Mouse (Mus musculus) midbrain, embryonic 16.5 days (tissue): ENCODE data around the gene Chl1. TPM values are rescaled to one million over a fixed set of nuclear protein-coding genes. Genes with fewer than 3 reads are reported as not detected.

ENCODE experiments used
- ATAC-seq: fragments of 200-750 bp; cut with Nextera tagmentation; 2 replicates; pipeline ENCODE4 v1.8.0; 2017; ENCODE audit warnings: moderate TSS enrichment
- H3K27ac ChIP-seq: fragments of 300-500 bp; sonication (generic); 2 replicates; pipeline ENCODE4 v1.5.1; 2014; ENCODE audit warnings: mild to moderate bottlenecking, low read length, mixed read lengths
- H3K27me3 ChIP-seq: fragments of 300-500 bp; sonication (generic); 2 replicates; pipeline ENCODE4 v1.6.1; 2014; ENCODE audit warnings: low read depth, low read length, mixed read lengths; ENCODE audit not compliant: control insufficient read depth, insufficient read depth
- H3K36me3 ChIP-seq: fragments of 300-500 bp; sonication (generic); 2 replicates; pipeline ENCODE4 v1.6.1; 2014; ENCODE audit warnings: mild to moderate bottlenecking, low read length, moderate library complexity, mixed read lengths; ENCODE audit not compliant: control insufficient read depth, insufficient read depth
- H3K4me1 ChIP-seq: fragments of 300-500 bp; sonication (generic); 2 replicates; pipeline ENCODE4 v1.6.1; 2014; ENCODE audit warnings: mild to moderate bottlenecking, low read length, mixed read lengths; ENCODE audit not compliant: control insufficient read depth, insufficient read depth
- H3K4me2 ChIP-seq: fragments of 300-500 bp; sonication (generic); 2 replicates; pipeline ENCODE4 v1.6.1; 2014; ENCODE audit warnings: mild to moderate bottlenecking, low read length, mixed read lengths
- H3K4me3 ChIP-seq: fragments of 300-500 bp; sonication (generic); 2 replicates; pipeline ENCODE4 v1.5.1; 2014; ENCODE audit warnings: low read depth, mild to moderate bottlenecking, low read length, moderate library complexity, mixed read lengths
- H3K9ac ChIP-seq: fragments of 300-500 bp; sonication (generic); 2 replicates; pipeline ENCODE4 v1.6.1; 2014; ENCODE audit warnings: low read depth, low read length, mixed read lengths
- H3K9me3 ChIP-seq: fragments of 300-500 bp; sonication (generic); replicated peaks from 2 replicates; pipeline ENCODE4 v1.6.1; 2014; ENCODE audit warnings: mild to moderate bottlenecking, low read length, mixed read lengths; ENCODE audit not compliant: control insufficient read depth, poor library complexity, severe bottlenecking
- WGBS: fragments of 180-500 bp; shearing (Covaris S2); extraction: QIAGEN DNeasy Blood & Tissue Kit; methylation state at CpG from one replicate; pipeline ENCODE4 v1.1.7; 2014; 5-methylcytosine and 5-hydroxymethylcytosine counted together
- polyA plus RNA-seq: library from polyadenylated mRNA; unstranded; fragments of >200 nt; fragmentation: Nextera tagmentation; extraction: Ambion mirVana; gene quantifications from 2 replicates; pipeline ENCODE4 v1.2.1, GENCODE M21; 2015

Gene Chl1
- polyA plus RNA-seq, 1 experiment from 2014 or later = 202 TPM

- Histone ChIP-seq H3K27me3 (no peaks in the 10 kb centered on the region), H3K4me1 (0 out of 2 replicates have a peak, but pooled peaks cover 2% of the 10 kb centered on the region), H3K9ac (no peak overlapping the region), H3K36me3 (peaks cover 18% of the 10 kb centered on the region), H3K4me3 (no peak overlapping the region), H3K27ac (no peak overlapping the region), H3K4me2 (no peak overlapping the region), H3K9me3 (no peaks in the 10 kb centered on the region)
- no peak for ATAC-seq
- WGBS = 91% methylated on average over 3 of the region's 3 CpGs
These were observed 162.7 kb downstream of the Chl1 start for GRCm38 (mm10) chr6:103673111-103673510.

DNA sequence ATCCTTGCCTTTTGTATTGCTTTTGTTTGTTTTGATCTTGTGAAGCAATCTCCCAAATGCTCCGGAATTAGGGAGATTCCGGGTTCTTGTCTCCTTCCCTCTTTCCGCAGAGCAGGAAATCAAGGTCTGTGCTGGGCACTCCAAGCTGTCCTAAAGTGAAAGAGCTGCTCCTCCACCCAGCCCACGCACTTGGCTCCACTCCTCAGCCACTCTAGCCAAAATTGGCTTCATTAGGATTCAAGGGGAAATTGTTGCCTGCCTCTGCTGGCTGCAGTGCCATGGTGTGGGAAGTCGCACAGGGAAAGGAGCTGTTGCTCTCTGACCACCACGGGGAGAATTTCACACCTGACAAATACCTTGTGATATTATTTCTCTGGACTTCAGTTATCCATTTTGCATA lies 163.9 kb downstream of the Chl1 start:
- ATAC-seq = 0 out of 2 replicates have a peak, but pooled peaks have one; percentile 58

DNA sequence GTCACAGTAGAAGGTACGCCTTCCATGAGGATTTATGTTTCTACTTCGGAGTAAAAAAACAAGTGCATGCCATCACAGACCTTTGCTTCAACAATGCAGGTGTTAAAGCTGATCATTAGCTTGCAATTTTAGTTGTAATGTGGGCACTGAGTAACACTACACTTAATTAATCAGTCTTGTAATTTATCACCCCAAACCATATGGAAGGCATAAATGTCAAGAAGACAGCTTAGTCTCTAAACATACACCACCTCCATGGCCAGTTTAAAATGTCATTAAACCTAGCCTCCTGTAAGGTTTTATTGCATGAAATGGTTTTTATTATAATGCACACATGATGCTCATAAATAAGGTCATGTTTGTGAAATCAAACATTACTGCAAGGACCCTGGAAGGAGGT lies 164.8 kb downstream of the Chl1 start:
- H3K4me2 ChIP-seq = no peak overlapping the region
- H3K9me3 ChIP-seq = no peaks in the 10 kb centered on the region
- peaks cover 14% of the 10 kb centered on the region for H3K36me3 ChIP-seq
- H3K4me3 ChIP-seq = no peak overlapping the region
- 96% methylated on average over 2 of the region's 2 CpGs for WGBS
- 0 out of 2 replicates have a peak, but pooled peaks cover 2% of the 10 kb centered on the region for H3K4me1 ChIP-seq
- no peaks in the 10 kb centered on the region for H3K27me3 ChIP-seq
- H3K27ac ChIP-seq = no peak overlapping the region
- no peak overlapping the region for H3K9ac ChIP-seq
- no peak for ATAC-seq

More for the DNA sequence above, 163.9 kb downstream of the Chl1 start:
- no peak overlapping the region for H3K4me2 ChIP-seq
- 0 out of 2 replicates have a peak, but pooled peaks cover 2% of the 10 kb centered on the region for H3K4me1 ChIP-seq
- no peaks in the 10 kb centered on the region for H3K27me3 ChIP-seq
- H3K9ac ChIP-seq = no peak overlapping the region
- H3K36me3 ChIP-seq = peaks cover 17% of the 10 kb centered on the region
- WGBS = 50% methylated on average over 6 of the region's 6 CpGs
- 0 out of 2 replicates have a peak overlapping the region, but pooled peaks have one; percentile 7 for H3K27ac ChIP-seq
- H3K4me3 ChIP-seq = no peak overlapping the region
- no peaks in the 10 kb centered on the region for H3K9me3 ChIP-seq

DNA sequence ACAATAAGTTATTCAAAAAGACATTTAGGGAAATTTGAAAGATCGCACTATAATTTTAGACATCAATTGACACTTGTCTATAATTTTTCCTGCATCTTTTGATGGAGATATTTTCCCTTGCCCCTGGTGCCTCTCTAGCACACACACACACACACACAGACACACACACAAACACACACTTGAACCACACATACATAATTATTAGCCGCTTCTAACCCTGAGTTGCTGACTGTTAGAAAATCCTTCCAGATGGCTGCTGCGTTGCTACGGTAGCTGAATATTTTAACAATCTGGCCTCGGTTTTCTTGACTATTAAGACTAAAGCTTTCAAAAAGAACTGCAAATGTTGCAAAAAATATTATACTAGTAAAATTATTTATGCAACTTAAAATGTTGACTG lies 166.3 kb downstream of the Chl1 start:
- Histone ChIP-seq H3K4me2 (no peak overlapping the region), H3K9ac (no peak overlapping the region), H3K36me3 (peaks cover 10% of the 10 kb centered on the region), H3K4me1 (0 out of 2 replicates have a peak, but pooled peaks cover 2% of the 10 kb centered on the region), H3K4me3 (no peak overlapping the region), H3K27me3 (no peaks in the 10 kb centered on the region), H3K9me3 (no peaks in the 10 kb centered on the region), H3K27ac (no peak overlapping the region)
- WGBS = 34% methylated on average over 5 of the region's 5 CpGs
- 0 out of 2 replicates have a peak, but pooled peaks have one; percentile 58 for ATAC-seq

DNA sequence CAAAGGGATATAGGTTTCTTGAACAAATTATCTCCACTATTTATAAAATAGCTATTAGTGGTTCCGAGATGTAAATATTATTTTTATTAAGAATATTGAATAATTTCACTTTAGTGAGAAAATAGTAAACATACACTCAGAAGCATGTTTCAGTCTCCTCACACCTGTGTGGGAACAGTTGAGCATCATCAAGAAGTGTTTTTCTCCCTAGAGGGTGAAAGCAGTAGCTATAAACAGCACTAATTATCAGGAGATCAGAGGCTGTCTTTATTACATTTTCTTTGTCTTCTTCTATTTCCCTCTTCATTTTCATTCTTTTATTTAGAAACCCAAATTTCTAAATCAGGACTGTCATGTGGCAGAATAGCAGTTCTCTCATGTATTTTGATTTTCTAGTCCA lies 166.7 kb downstream of the Chl1 start:
- WGBS = 91% methylated on average over 1 of the region's 1 CpGs
- H3K9ac ChIP-seq = no peak overlapping the region
- no peaks in the 10 kb centered on the region for H3K9me3 ChIP-seq
- no peak overlapping the region for H3K4me2 ChIP-seq
- 0 out of 2 replicates have a peak, but pooled peaks cover 2% of the 10 kb centered on the region for H3K4me1 ChIP-seq
- no peak overlapping the region for H3K27ac ChIP-seq
- no peaks in the 10 kb centered on the region for H3K27me3 ChIP-seq
- peaks cover 8% of the 10 kb centered on the region for H3K36me3 ChIP-seq
- H3K4me3 ChIP-seq = no peak overlapping the region
- no peak for ATAC-seq

DNA sequence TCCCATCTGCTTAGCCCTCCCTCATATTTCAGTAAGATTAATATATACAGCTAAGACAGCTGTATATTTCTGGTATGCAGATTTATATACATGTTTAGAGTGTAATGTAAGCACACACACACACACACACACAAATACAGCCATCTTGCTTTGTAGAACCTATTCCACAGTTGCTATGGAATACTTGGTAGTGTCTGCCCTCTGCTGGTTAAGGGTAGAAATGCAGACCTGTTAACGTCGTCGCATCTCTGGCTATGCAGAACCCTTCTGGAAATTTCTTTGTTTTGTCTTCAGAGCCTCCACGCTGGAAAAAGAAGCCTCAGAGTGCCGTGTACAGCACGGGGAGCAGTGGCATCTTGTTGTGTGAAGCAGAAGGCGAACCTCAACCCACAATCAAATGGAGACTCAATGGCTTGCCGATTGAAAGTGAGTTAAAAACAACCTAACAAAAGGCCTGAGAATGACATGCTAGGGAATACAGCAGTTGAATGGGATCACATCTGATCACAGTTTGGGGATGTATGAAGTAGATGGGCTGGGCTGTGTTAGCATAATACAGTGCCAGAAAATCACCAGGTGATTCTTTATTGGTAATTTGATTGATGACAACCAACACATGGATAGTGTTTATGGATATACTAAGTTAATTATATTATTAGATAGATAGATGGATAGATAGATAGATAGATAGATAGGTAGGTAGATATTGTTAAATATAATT lies 172.6 kb downstream of the Chl1 start:
- H3K9ac ChIP-seq = peak overlapping the region; percentile 42
- peak; percentile 83 for ATAC-seq
- H3K27ac ChIP-seq = peak overlapping the region; percentile 57; the same call in 1 of the 2 replicates
- peaks cover 10% of the 10 kb centered on the region for H3K36me3 ChIP-seq
- no peaks in the 10 kb centered on the region for H3K9me3 ChIP-seq
- no peaks in the 10 kb centered on the region for H3K27me3 ChIP-seq
- 0 out of 2 replicates have a peak, but pooled peaks cover 2% of the 10 kb centered on the region for H3K4me1 ChIP-seq
- H3K4me2 ChIP-seq = no peak overlapping the region
- H3K4me3 ChIP-seq = no peak overlapping the region
- 16% methylated on average over 8 of the region's 8 CpGs for WGBS

DNA sequence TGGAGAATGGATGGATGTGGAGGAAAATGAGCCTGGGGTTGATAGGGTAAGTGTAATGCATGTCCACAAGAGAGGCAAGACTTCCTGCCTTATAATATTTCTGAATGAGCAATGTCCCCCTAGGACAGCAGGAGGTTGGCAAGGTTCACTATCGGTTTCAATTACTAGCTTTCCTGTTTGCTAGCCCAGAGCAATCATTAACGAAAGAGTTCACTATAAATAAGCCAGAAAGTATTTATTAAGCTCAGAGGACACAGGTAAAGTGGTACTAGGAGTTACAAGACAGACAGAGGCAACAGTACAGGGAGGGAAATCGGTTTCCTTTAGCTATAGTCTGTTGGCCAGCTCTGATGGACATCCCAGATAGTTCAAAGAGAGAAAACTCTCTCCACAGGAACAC lies 182.1 kb downstream of the Chl1 start:
- H3K27me3 ChIP-seq = no peaks in the 10 kb centered on the region
- H3K4me3 ChIP-seq = no peak overlapping the region
- WGBS = 86% methylated on average over 3 of the region's 3 CpGs
- H3K27ac ChIP-seq = no peak overlapping the region
- H3K9me3 ChIP-seq = no peaks in the 10 kb centered on the region
- peaks cover 15% of the 10 kb centered on the region for H3K36me3 ChIP-seq
- H3K4me2 ChIP-seq = no peak overlapping the region
- H3K4me1 ChIP-seq = no peaks in the 10 kb centered on the region
- no peak for ATAC-seq
- no peak overlapping the region for H3K9ac ChIP-seq

GRCm38 (mm10) chr6:103697349-103698028 lies 187.1 kb downstream of the Chl1 start:
- Histone ChIP-seq H3K27ac (no peak overlapping the region), H3K9me3 (no peaks in the 10 kb centered on the region), H3K4me2 (no peak overlapping the region), H3K4me3 (no peak overlapping the region), H3K36me3 (peaks cover 13% of the 10 kb centered on the region), H3K4me1 (no peaks in the 10 kb centered on the region), H3K9ac (no peak overlapping the region), H3K27me3 (no peaks in the 10 kb centered on the region)
- WGBS = 65% methylated on average over 7 of the region's 7 CpGs
- ATAC-seq = peak; percentile 62; the same call in 1 of the 2 replicates

- no peak for ATAC-seq
- whole genome bisulfite sequencing = 86% methylated on average over 1 of the region's 1 CpGs
- Histone ChIP-seq H3K9me3 (no peaks in the 10 kb centered on the region), H3K4me3 (no peak overlapping the region), H3K9ac (no peak overlapping the region), H3K36me3 (no peaks in the 10 kb centered on the region; the same call in 1 of the 2 replicates), H3K27ac (no peak overlapping the region), H3K4me1 (no peaks in the 10 kb centered on the region), H3K4me2 (no peak overlapping the region), H3K27me3 (no peaks in the 10 kb centered on the region)
These were observed 189.1 kb downstream of the Chl1 start for GRCm38 (mm10) chr6:103699482-103699881.
